Mouse (Mus musculus) thymus, postnatal 36 days (tissue): ENCODE data around the gene Crlf2.
A peak's percentile ranks its signal among the peaks of the same experiment; 100 is the strongest.

Experiments
- DNase-seq, 2 experiments: peaks; one replicate each; pipeline ENCODE4 v3.0.0; 2022; ENCODE audit warnings: mixed read lengths in 2 of 2

Crlf2 gene

DNA sequence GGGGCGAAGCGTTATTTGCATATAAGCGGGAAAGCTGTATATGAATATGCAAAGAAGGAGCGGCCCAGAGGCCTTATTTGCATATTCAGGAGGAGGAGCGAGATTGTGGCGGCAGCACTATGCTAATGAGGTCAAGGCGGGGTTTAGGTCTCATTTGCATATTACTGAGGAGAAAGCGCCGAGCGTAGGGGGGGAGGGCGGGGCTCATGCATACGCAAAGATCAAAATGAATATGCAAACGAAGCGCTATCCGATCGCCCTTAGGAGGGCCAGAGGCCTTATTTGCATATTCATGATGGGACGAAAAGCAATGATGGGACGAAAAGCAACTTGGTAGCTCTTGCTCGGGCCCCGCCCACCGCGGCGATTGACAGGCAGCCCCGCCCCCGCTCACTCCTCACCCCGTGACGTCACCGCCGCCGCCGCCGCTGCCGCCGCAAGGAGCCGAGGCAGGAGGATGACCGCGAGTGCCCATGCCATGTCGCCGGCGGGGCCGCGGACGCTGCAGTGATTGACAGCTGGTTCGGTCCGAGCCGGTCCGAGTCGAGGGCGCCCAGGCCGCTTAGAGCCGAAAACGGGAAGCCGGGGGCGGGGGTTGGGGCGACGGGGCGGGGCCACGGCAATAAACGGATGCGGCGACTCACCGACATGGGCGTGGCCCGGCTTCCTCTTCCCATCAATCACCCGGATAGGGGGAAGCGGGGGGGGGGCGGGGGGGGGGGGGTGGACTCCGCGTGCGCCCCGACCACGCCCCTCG lies at the start of gene Crlf2:
Gene Crlf2 (minus strand): TSS at position 590 of the 757 bp plus-strand sequence.
- peak; percentile 90 to 91 for DNase-seq

DNA sequence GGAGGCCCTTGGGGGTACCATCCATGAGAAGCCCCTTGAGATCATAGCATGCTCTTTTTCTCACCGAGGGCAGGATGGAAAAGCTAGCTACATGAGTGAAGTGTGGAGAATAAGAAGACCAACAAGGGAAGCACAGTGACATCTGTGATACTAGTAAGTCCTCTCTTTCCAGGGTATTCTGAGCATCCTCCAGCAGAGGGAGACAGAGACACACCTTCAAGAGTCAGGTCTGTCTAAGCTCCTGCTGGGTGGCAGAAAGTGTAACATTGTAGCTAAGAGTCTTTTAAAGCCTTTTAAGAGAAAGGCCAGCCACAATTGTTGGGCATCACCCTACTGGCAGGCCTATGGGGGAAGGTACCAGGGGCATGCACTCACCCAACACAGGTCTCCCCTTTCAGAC lies 43.8 kb upstream of the Crlf2 start:
- peak; percentile 9 to 10 for DNase-seq

DNA sequence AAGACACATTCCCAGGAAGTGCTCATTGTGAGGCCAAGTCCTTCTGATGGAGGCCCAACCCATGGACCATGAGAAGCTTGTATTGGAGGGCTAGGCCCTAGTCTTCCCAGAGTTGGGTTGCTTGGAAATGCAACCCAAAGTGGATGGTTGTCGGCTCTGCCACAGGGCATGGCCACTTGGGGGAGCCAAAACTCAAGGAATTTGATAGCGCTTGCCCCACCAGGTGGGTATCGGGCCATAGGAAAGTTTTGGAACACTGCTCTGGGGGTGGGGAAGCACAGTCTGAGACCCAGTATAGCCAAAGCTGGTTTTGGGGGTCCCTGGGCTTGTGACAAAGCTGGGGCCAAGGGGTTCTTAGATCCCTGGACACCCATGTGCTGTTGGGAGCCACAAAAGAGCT lies 42.3 kb upstream of the Crlf2 start:
- DNase-seq, result peak; percentile 22 to 24

DNA sequence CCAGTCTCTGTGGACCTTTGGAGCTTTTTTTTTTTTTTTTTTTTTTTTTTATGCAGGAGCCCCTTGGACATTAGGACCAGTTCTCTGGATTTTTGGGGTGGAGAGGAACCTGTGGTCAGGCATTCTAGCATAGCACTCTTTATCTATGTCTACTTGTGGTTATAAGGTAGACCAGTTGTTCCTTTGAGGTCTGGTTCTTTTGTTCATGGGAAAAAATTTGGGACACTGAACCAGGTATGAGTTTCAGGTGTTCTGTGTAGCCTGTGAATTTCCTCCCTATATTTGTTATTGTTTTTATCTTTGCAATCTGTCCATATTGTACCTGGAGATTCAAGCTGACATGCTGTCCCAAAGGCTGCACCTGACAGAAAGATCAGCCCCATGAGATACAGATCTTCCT lies 40.1 kb upstream of the Crlf2 start:
- no peak for DNase-seq

- peak; percentile 21 to 26 for DNase-seq
Measured at GRCm38 (mm10) chr5:109596647-109597046, 37.9 kb upstream of the Crlf2 start.

DNA sequence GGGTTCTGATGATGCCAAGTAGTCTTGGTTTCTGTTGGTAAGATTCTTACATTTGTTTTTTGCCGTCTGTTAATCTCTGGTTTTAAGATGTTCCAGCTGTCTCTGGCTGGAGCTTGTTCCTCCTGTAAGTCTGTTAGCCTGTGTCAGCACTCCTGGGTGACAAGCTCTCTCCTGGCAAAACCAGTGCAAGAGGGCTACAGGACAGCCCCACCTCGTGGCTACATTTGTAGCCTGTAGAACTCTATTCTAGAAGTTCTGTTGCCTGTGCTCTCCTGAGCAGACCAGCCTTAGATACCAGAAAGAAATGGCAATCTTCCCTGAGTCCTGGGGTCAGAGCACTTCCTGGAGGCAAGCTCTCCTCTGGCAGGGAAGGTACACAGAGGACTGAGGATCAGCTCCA lies 4.0 kb upstream of the Crlf2 start:
- no peak for DNase-seq

- DNase-seq, result no peak
Measured at GRCm38 (mm10) chr5:109559191-109559590, 398 bp upstream of the Crlf2 start.

GRCm38 (mm10) chr5:109558123-109558403 lies 730 bp downstream of the Crlf2 start:
- DNase-seq, result no peak

- peak; percentile 89 to 94 for DNase-seq
Measured at GRCm38 (mm10) chr5:109557321-109558122, 1.3 kb downstream of the Crlf2 start.

GRCm38 (mm10) chr5:109556591-109557320 lies 2.0 kb downstream of the Crlf2 start:
- peak; percentile 74 to 83 for DNase-seq

- peak; percentile 14 to 54 for DNase-seq
Measured at GRCm38 (mm10) chr5:109555676-109556571, 2.9 kb downstream of the Crlf2 start.

DNA sequence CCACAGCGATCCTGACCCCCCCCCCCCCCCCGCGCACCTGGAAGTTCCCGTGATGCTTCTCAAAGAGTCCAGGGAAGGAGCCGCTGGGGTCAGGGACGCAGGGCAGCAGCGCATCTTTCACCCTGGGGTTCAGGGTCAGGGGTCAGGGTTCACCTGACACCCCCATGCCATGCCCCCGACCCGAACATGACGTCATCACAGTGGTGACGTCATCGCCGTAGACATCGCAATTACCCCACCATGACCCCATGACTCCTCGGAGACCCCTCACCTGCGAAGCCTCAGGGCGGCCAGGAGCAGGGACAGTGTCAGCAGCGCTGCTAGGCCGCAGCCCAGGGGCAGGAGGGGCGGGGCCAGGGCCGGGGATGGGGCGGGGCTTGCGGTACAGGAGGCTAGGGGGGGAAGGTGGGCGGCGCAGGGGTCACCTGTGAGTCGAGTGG lies 3.5 kb downstream of the Crlf2 start:
- DNase-seq, result peak in 1 of 2 experiments; percentile 5

- DNase-seq, result peak; percentile 13 to 44
Measured at GRCm38 (mm10) chr5:109554091-109555050, 4.4 kb downstream of the Crlf2 start.

DNA sequence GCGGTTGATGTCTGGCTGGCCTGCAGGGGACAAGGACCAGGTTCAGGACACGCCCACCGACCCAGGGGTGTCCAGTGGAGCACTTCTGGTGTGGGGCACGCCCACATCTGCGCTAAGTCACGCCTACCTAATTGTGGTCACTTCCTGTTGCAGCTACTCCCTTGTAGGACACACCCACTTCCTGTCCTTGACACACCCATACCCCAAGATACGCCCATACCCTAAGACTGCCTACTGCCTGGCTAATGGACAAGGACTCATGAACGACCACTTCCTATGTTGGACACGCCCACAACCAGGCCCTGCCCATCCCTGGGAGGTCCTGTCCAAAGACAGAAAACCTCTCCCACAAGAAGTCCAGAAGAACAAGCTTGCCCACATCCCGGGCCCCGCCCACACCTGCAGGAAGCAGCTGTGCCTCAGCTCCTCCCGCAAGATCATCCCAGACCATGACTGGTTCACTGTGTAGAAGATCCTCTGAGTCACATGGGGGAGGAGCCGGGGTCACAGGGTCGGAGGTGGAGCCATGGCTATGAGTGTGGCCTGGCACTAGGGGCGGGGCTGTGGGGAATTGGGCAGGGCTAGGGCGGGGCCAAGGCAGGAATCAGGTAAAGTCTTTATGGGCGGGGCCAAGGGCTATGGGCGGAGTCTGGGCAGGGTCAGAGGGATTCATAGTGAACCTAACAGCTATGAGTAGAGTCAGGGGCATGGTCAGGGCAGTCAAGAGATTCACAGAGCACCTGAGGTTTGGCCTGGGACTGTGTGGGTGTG lies 5.4 kb downstream of the Crlf2 start:
- DNase-seq, result peak; percentile 3 to 43

GRCm38 (mm10) chr5:109552541-109552940 lies 6.3 kb downstream of the Crlf2 start:
- DNase-seq, result peak in 1 of 2 experiments; percentile 21

GRCm38 (mm10) chr5:109552116-109552515 lies 6.7 kb downstream of the Crlf2 start:
- peak in 1 of 2 experiments; percentile 23 for DNase-seq

DNA sequence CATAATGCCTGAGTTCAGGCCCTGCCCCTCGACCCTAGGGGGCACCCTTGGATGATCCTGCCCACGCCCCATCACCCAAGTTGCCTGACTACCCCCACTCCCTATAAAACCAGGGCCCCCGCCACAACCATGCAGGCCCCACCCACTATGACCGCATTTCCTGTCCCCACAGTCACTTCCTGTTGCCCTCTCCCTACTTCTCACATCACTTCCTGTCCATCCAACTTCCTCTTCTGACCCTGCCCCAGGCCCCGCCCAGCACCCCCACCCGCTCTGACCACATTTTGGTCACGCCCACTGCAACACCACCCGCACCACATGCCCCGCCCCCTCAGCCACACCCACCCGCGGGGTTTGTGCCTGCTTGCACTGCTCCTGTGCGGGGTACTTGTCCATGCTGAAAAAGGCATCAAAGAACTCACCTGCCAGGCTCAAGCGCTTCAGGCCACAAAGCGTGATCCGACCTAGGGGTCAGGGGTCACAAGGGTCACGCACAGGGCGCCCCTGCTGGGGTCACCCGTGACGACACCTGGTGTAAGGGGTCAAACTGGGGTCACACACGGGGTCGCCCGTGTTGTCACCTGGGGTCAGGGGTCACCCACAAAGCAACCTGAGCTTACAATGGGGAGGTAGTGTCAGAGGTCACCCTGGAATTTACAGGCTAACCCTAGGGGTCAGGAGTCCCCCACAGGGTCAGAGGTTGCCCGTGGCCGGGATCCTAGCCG lies 7.6 kb downstream of the Crlf2 start:
- peak; percentile 10 to 37 for DNase-seq

GRCm38 (mm10) chr5:109550225-109550935 lies 8.4 kb downstream of the Crlf2 start:
- peak in 1 of 2 experiments; percentile 19 for DNase-seq

DNA sequence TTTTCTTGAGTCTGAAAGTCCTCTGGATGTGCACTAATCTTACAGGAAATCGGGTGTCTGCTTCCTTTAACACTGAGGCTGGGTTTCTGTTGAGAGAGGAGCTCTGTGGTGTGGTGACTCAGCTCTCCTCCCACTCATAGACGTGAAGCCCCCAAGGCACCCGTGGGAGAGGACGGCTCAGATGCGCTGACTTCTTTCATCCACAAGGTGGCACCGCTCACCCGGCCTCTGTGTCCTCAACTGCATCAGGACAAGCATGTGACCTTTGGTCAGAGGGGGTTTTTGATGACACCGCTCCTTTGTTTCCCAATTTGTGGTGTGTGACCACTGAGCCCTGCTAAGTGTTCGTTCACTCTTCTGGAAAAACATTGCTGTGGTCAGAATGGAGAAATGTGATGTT lies 10.1 kb downstream of the Crlf2 start:
- DNase-seq, result peak; percentile 53 to 56
